Mouse (Mus musculus) ES-E14 (cell line): ENCODE results near the gene Myod1. TPM values are rescaled to one million over a fixed set of nuclear protein-coding genes. Genes with fewer than 3 reads are reported as not detected.

ENCODE experiments used
- DNase-seq: peaks from one replicate; pipeline ENCODE4 v3.0.0-alpha.2; 2013; ENCODE audit warnings: low read depth, low spot score
- H3K27ac ChIP-seq: 2 replicates; pipeline ENCODE4 v1.5.1; 2012; ENCODE audit warnings: low read depth, mild to moderate bottlenecking, low read length, moderate library complexity, mixed read lengths; ENCODE audit not compliant: poor library complexity, insufficient read depth, severe bottlenecking
- H3K36me3 ChIP-seq: 2 replicates; pipeline ENCODE4 v1.6.1; 2012; ENCODE audit warnings: mild to moderate bottlenecking, low read length, moderate library complexity, mixed read lengths; ENCODE audit not compliant: control insufficient read depth, poor library complexity, insufficient read depth, severe bottlenecking
- H3K4me1 ChIP-seq, 2 experiments: fragments of 150-350 bp in 1 of 2; sonication (generic) in 1 of 2; 2 replicates each; pipeline ENCODE4 v1.6.1; 2012; ENCODE audit warnings: low read length in 2 of 2, mild to moderate bottlenecking in 1 of 2, mixed read lengths in 1 of 2; ENCODE audit not compliant: control insufficient read depth in 2 of 2, insufficient read depth in 2 of 2, poor library complexity in 1 of 2
- H3K4me3 ChIP-seq, 2 experiments: fragments of 150-350 bp in 1 of 2; sonication (generic) in 1 of 2; 2 replicates each; pipeline ENCODE4 v1.5.1; 2012; ENCODE audit warnings: low read length in 2 of 2, low read depth in 1 of 2, mild to moderate bottlenecking in 1 of 2, mixed read lengths in 1 of 2; ENCODE audit not compliant: insufficient read depth in 1 of 2, poor library complexity in 1 of 2, severe bottlenecking in 1 of 2
- H3K9ac ChIP-seq: 2 replicates; pipeline ENCODE4 v1.6.1; 2012; ENCODE audit warnings: low read depth, mild to moderate bottlenecking, low read length, mixed read lengths; ENCODE audit not compliant: poor library complexity, insufficient read depth, severe bottlenecking
- H3K9me3 ChIP-seq: fragments of 150-350 bp; sonication (generic); 2 replicates; pipeline ENCODE4 v1.6.1; 2012; ENCODE audit warnings: low read depth, mild to moderate bottlenecking, low read length; ENCODE audit not compliant: control insufficient read depth, insufficient read depth
- CHD2 ChIP-seq: IDR thresholded peaks from 2 replicates; pipeline ENCODE4 v1.6.1; 2014; ENCODE audit warnings: mild to moderate bottlenecking, low read depth, low read length, inconsistent platforms
- HCFC1 ChIP-seq: IDR thresholded peaks from 2 replicates; pipeline ENCODE4 v1.6.1; 2012; ENCODE audit warnings: low read length, inconsistent platforms, borderline replicate concordance; ENCODE audit not compliant: insufficient read depth
- MAFK ChIP-seq: IDR thresholded peaks from 2 replicates; pipeline ENCODE4 v1.6.1; 2014; ENCODE audit warnings: mild to moderate bottlenecking, low read depth, low read length, inconsistent platforms; ENCODE audit not compliant: insufficient read depth
- ZC3H11A ChIP-seq: IDR thresholded peaks from 2 replicates; pipeline ENCODE4 v1.6.1; 2012; ENCODE audit warnings: low read depth, mild to moderate bottlenecking, inconsistent platforms, low read length, borderline replicate concordance
- ZNF384 ChIP-seq: IDR thresholded peaks from 2 replicates; pipeline ENCODE4 v1.6.1; 2012; ENCODE audit warnings: low read depth, low read length, inconsistent platforms
- in situ Hi-C, 2 experiments: fragments of 600-800 bp; cut with MboI; formaldehyde crosslinking; loops; one replicate each; pipeline ENCODE4 v1.15.1; 2025; ENCODE audit warnings: low sequenced_read_pairs in 2 of 2, inconsistent platforms in 1 of 2; ENCODE audit not compliant: unreplicated experiment in 2 of 2
- total RNA-seq: library from RNA; depleted of rRNA; stranded (reverse); fragments of 300-350 nt; gene quantifications from 2 replicates; pipeline ENCODE4 v1.2.3, GENCODE M21; 2012

Myod1 gene
- total RNA-seq, 1 experiment = not detected

DNA sequence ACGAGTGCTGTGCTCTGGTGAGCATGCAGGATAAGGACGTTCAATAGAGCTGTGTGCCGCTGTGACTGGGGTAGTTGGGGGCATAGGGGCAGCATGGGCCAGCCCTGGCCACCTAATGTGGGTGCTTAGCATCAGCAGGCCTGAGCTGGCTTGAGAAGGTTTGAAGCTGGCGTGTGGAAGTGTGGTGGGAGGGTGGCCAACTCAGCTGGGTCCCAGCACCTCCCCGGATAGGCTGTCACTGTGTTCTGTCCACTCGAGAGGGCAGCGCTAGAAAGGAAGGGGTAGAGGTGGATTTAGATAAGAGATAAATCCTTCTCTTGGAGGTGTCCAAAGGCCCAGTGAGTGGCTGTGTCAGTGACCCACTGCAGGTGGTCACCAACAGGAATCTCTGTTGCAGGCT, 41.2 kb downstream of the Myod1 start:
- H3K4me3 ChIP-seq = no peak overlapping the region
- H3K36me3 ChIP-seq = no peaks in the 10 kb centered on the region
- in situ Hi-C loops = no loop called here
- no peak overlapping the region for H3K27ac ChIP-seq
- TF ChIP-seq CHD2 (no peak), ZNF384 (no peak), HCFC1 (no peak), MAFK (no peak), ZC3H11A (no peak)
- H3K9me3 ChIP-seq = no peaks in the 10 kb centered on the region
- no peak overlapping the region for H3K9ac ChIP-seq
- H3K4me1 ChIP-seq = no peaks in the 10 kb centered on the region
- no peak for DNase-seq

DNA sequence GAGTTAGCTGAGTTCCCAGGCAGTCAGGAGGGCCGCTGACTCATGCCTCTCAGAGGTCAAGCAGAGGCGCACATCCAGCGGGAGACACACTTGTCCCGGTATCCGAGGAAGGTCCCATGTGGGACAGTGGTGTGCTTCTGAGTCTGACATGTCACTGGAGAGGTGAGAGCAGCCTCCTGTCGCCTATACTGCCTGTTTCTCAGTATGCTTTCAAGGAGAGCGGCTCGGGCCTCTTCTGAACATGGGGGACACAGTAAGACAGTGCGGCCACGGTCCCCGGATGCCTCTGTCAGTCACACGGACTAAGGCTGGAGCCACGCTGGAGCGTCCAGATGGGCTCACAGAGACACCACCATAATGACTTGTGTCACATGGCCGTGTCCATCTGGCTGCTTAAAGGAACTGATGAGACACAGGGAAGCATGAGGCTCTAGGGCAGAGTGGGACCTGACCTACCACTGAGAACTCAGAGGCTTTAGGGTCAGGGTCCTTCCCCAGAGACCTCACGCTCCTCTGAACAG, 41.9 kb downstream of the Myod1 start:
- Histone ChIP-seq H3K9me3 (no peaks in the 10 kb centered on the region), H3K4me3 (no peak overlapping the region), H3K4me1 (no peaks in the 10 kb centered on the region), H3K9ac (no peak overlapping the region), H3K27ac (no peak overlapping the region), H3K36me3 (no peaks in the 10 kb centered on the region)
- in situ Hi-C loops = no loop called here
- no peak for TF ChIP-seq ZC3H11A
- TF ChIP-seq ZNF384 = no peak
- TF ChIP-seq HCFC1 = no peak
- no peak for TF ChIP-seq MAFK
- no peak for TF ChIP-seq CHD2
- no peak for DNase-seq

DNA sequence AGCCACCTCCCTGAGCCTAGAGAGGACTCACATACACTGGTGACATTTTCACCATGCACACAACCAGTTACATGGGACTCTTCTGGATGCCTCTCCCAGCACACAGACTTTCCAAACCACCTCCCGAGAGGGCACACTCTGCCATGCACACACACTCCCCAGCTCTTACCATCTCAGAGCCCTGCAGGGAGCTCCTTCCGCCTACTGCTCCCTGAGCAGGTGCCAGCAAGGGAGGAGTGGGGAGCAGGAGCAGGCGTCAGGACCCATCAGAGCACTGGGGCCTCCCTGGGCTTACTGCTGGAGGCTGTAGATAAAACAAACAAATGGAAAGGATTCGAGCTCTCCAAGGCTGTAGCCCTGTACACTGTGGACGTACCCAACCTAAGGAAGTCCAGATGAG, 45.3 kb downstream of the Myod1 start:
- Histone ChIP-seq H3K36me3 (no peaks in the 10 kb centered on the region), H3K27ac (no peak overlapping the region), H3K9ac (no peak overlapping the region), H3K9me3 (no peaks in the 10 kb centered on the region), H3K4me3 (no peak overlapping the region), H3K4me1 (no peaks in the 10 kb centered on the region)
- in situ Hi-C loops = no loop called here
- TF ChIP-seq MAFK = no peak
- no peak for TF ChIP-seq CHD2
- no peak for TF ChIP-seq ZC3H11A
- TF ChIP-seq HCFC1 = no peak
- no peak for TF ChIP-seq ZNF384
- DNase-seq = no peak

DNA sequence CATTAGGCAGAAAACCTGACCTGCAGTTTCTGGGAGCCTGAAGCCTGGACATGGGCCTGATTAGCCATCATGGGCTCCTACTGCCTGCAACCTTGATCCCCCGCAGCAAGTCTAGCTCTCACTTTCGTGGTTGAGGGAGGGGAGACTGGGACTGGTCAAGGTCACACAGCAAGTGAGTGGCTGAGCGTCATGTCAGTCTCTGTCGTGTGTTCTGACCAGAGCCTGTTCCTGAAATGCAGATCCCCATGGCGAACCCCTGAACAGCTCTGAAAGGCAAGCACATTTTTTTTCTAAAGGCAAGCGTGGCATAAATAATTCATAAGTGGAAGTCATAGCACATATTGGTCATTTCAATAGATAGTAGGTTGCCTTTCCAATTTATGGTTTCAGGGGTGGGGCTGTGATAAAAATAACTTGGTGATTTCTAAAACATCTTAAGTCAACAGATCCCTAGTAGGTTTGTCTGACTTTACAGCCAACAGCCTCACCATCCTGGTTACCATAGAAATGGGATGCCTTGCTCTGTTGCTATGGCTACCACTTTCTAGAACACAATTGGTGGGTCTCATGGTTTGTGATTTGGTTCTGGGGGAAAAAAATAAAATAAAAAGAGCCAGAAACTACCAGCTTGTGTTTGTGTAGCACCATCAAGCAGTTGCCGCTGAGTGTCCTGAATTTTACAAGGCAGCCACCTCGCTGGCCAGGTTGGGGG, 45.9 kb downstream of the Myod1 start:
- Histone ChIP-seq H3K4me3 (no peak overlapping the region), H3K9ac (no peak overlapping the region), H3K27ac (no peak overlapping the region), H3K9me3 (no peaks in the 10 kb centered on the region), H3K36me3 (no peaks in the 10 kb centered on the region), H3K4me1 (no peaks in the 10 kb centered on the region)
- in situ Hi-C loops = no loop called here
- DNase-seq = no peak
- TF ChIP-seq ZC3H11A (no peak), ZNF384 (no peak), HCFC1 (no peak), MAFK (no peak), CHD2 (no peak)
